Mouse (Mus musculus): Measurements from ENCODE around the gene Gm3182.
"Not testable (repeated sequence)": the region's sequence is repeated elsewhere in the genome, so short reads cannot be mapped to it uniquely, and the experiment has no call there.

The Gm3182 gene

DNA sequence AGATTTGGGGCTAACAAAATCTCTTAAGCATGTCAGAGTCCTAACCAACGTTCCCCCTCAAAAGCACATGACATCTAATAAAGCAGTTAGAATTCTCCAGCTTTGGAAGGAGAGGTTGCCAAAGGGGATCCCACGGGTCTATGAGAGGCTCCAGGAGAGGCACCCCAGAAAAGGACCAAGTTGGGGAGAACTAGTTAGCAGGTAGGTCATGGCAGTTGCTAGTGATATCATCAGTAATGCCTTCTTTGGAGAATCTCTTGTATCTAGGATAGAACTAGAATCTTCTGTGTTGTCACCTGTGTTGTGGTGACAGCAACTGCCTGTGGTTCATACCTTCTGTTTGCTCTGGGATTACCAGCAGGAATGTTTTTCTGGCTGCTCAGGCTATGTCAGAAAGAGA, at the start of gene Gm3182:
TSS of gene Gm3182 (plus strand) at position 301 of the 400 bp plus-strand sequence.
- not testable (repeated sequence) for DNase-seq (ENCODE audit: low spot score)

DNA sequence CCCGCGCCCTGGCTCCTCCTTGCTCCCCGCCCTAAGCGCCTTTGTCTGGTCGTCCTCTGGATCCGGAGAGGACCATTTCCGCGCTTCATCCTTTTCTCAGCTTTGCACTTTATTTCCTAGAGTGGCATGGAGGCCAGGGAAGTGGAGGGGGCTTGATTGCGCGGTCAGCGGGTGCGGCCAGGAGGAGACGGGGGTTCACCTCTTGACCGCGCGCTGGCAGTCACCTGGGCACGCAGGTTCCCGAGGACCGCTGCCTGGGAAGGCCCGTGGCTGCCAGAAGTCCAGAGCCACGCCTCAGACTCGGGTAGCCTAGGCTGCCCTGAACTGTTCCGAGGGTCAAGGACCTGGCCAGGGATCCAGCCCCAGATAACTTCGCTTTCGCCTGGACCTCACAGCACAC, 17.9 kb downstream of the Gm3182 start:
- DNase-seq (ENCODE audit: low spot score) = not testable (repeated sequence)

Measured in ovary, postnatal 10 days (tissue).